Mouse (Mus musculus) CH12.LX (cell line): Measurements from ENCODE around the gene Abat. TPM values are rescaled to one million over a fixed set of nuclear protein-coding genes. Genes with fewer than 3 reads are reported as not detected.

ENCODE experiments used
- DNase-seq: peaks from one replicate; pipeline ENCODE4 v3.0.0-alpha.2; 2013; ENCODE audit errors: extremely low read depth
- H3K27ac ChIP-seq: 2 replicates; pipeline ENCODE4 v1.5.1; 2012; ENCODE audit warnings: low read depth, mild to moderate bottlenecking, control low read depth, moderate library complexity; ENCODE audit not compliant: insufficient read depth
- H3K27me3 ChIP-seq: replicated peaks from 2 replicates; pipeline ENCODE3; 2012; ENCODE audit warnings: inconsistent platforms
- H3K36me3 ChIP-seq, 2 experiments: replicated peaks in 1 of 2; 2 replicates each; pipeline versions ENCODE3 to v1.6.1; 2012; ENCODE audit warnings: inconsistent platforms in 1 of 2, low read length in 1 of 2, mild to moderate bottlenecking in 1 of 2, mixed read lengths in 1 of 2, moderate library complexity in 1 of 2; ENCODE audit not compliant: control insufficient read depth in 1 of 2, insufficient read depth in 1 of 2
- H3K4me1 ChIP-seq, 2 experiments: 2 replicates each; pipeline ENCODE4 v1.6.1; 2012; ENCODE audit warnings: inconsistent platforms in 1 of 2, moderate library complexity in 1 of 2; ENCODE audit not compliant: insufficient read depth in 2 of 2, control insufficient read depth in 1 of 2
- H3K4me2 ChIP-seq: 2 replicates; pipeline ENCODE4 v1.6.1; 2012; ENCODE audit warnings: low read depth, mild to moderate bottlenecking, control low read depth; ENCODE audit not compliant: poor library complexity, insufficient read depth, severe bottlenecking
- H3K4me3 ChIP-seq, 3 experiments: fragments of 150-350 bp in 1 of 3; sonication (generic) in 1 of 3; replicated peaks in 1 of 3; 2 replicates each; pipeline versions ENCODE3 to v1.5.1; 2011 to 2012; ENCODE audit warnings: low read depth in 2 of 3, low read length in 2 of 3, mild to moderate bottlenecking in 2 of 3, moderate library complexity in 2 of 3, control low read depth in 1 of 3, improper control_type of control experiment in 1 of 3, inconsistent platforms in 1 of 3, mixed read lengths in 1 of 3; ENCODE audit not compliant: poor library complexity in 1 of 3
- H3K79me2 ChIP-seq: replicated peaks from 2 replicates; pipeline ENCODE4 v1.6.1; 2012; ENCODE audit warnings: mild to moderate bottlenecking, moderate library complexity; ENCODE audit not compliant: control insufficient read depth, poor library complexity, insufficient read depth, severe bottlenecking; ENCODE audit errors: extremely low read depth
- H3K9ac ChIP-seq: 2 replicates; pipeline ENCODE4 v1.6.1; 2012; ENCODE audit warnings: low read depth, mild to moderate bottlenecking, control low read depth, moderate library complexity; ENCODE audit not compliant: insufficient read depth
- H3K9me3 ChIP-seq: replicated peaks from 2 replicates; pipeline ENCODE3; 2012; ENCODE audit warnings: low read length, inconsistent platforms, mixed read lengths
- CTCF ChIP-seq, 2 experiments: IDR thresholded peaks in 1 of 2; conservative IDR thresholded peaks in 1 of 2; 2 replicates each; pipeline ENCODE4 v1.5.1; 2011 to 2012; ENCODE audit warnings: low read depth in 2 of 2, low read length in 2 of 2, improper control_type of control experiment in 1 of 2, inconsistent platforms in 1 of 2, mild to moderate bottlenecking in 1 of 2, moderate library complexity in 1 of 2
- ELF1 ChIP-seq: IDR thresholded peaks from 2 replicates; pipeline ENCODE4 v1.6.1; 2014; ENCODE audit warnings: low read depth, mild to moderate bottlenecking, inconsistent platforms, low read length, improper control_type of control experiment
- HCFC1 ChIP-seq: IDR thresholded peaks from 2 replicates; pipeline ENCODE4 v1.6.1; 2012; ENCODE audit warnings: low read depth, mild to moderate bottlenecking, inconsistent platforms, low read length, improper control_type of control experiment
- JUN ChIP-seq: IDR thresholded peaks from 2 replicates; pipeline ENCODE4 v1.6.1; 2011; ENCODE audit warnings: low read depth, mild to moderate bottlenecking, low read length, improper control_type of control experiment, moderate library complexity; ENCODE audit not compliant: insufficient read depth
- JUND ChIP-seq: conservative IDR thresholded peaks from 2 replicates; pipeline ENCODE4 v1.6.1; 2011; ENCODE audit warnings: low read depth, low read length, improper control_type of control experiment
- KAT2A ChIP-seq: IDR thresholded peaks from 2 replicates; pipeline ENCODE4 v1.6.1; 2012; ENCODE audit warnings: low read length, improper control_type of control experiment, inconsistent platforms; ENCODE audit not compliant: insufficient replicate concordance
- MAX ChIP-seq: IDR thresholded peaks from 2 replicates; pipeline ENCODE4 v1.6.1; 2011; ENCODE audit warnings: low read length, improper control_type of control experiment
- MEF2A ChIP-seq: IDR thresholded peaks from 2 replicates; pipeline ENCODE4 v1.6.1; 2014; ENCODE audit warnings: low read depth, mild to moderate bottlenecking, inconsistent platforms, low read length, improper control_type of control experiment, borderline replicate concordance
- NELFE ChIP-seq: IDR thresholded peaks from 2 replicates; pipeline ENCODE4 v1.6.1; 2011; ENCODE audit warnings: low read depth, low read length, improper control_type of control experiment
- NRF1 ChIP-seq: IDR thresholded peaks from 2 replicates; pipeline ENCODE4 v1.6.1; 2014; ENCODE audit warnings: low read depth, mild to moderate bottlenecking, inconsistent platforms, low read length, improper control_type of control experiment, moderate library complexity
- PAX5 ChIP-seq: IDR thresholded peaks from 2 replicates; pipeline ENCODE4 v1.6.1; 2012; ENCODE audit warnings: low read length, inconsistent platforms, mixed read lengths
- POLR2A ChIP-seq: IDR thresholded peaks from 2 replicates; pipeline ENCODE4 v1.6.1; 2011; ENCODE audit warnings: low read depth, mild to moderate bottlenecking, improper control_type of control experiment, low read length
- RCOR1 ChIP-seq: conservative IDR thresholded peaks from 2 replicates; pipeline ENCODE4 v1.6.1; 2012; ENCODE audit warnings: low read depth, mild to moderate bottlenecking, inconsistent platforms, low read length, improper control_type of control experiment
- SIN3A ChIP-seq: IDR thresholded peaks from 2 replicates; pipeline ENCODE4 v1.6.1; 2012; ENCODE audit warnings: low read length, improper control_type of control experiment, inconsistent platforms
- SMC3 ChIP-seq: IDR thresholded peaks from 2 replicates; pipeline ENCODE4 v1.6.1; 2011; ENCODE audit warnings: low read depth, low read length, improper control_type of control experiment
- TBP ChIP-seq: conservative IDR thresholded peaks from 2 replicates; pipeline ENCODE4 v1.6.1; 2011; ENCODE audit warnings: low read depth, low read length, improper control_type of control experiment
- TCF12 ChIP-seq: IDR thresholded peaks from 2 replicates; pipeline ENCODE4 v1.6.1; 2014; ENCODE audit warnings: low read depth, mild to moderate bottlenecking, inconsistent platforms, low read length, improper control_type of control experiment
- ZKSCAN1 ChIP-seq: IDR thresholded peaks from 2 replicates; pipeline ENCODE4 v1.6.1; 2012; ENCODE audit warnings: low read depth, inconsistent platforms, low read length, improper control_type of control experiment, borderline replicate concordance
- dilution Hi-C: fragments of 300-500 bp; cut with MboI; formaldehyde crosslinking; loops from 2 replicates; pipeline ENCODE4 v1.14.3; 2020; ENCODE audit warnings: low sequenced_read_pairs; ENCODE audit not compliant: extremely low pct_unique_long_range_greater_than_20kb, extremely low pct_ligation_motif_present
- in situ Hi-C: fragments of 300-500 bp; cut with MboI; formaldehyde crosslinking; loops from 3 replicates; pipeline ENCODE4 v1.14.3; 2019; ENCODE audit warnings: low sequenced_read_pairs, low pct_ligation_motif_present, low pct_unique_long_range_greater_than_20kb, mixed read lengths
- polyA plus RNA-seq: library from polyadenylated mRNA; unstranded; fragments of >175 nt; gene quantifications from 2 replicates; pipeline ENCODE4 v1.2.1, GENCODE M21; 2012; ENCODE audit warnings: low read depth; ENCODE audit not compliant: insufficient read length
- total RNA-seq, 2 experiments: library from RNA; depleted of rRNA; stranded (reverse); fragments of 300-350 nt in 1 of 2; fragments of >200 nt in 1 of 2; gene quantifications; 2 replicates each; pipeline ENCODE4 v1.2.3; 2012 to 2014

The Abat gene
- total and polyA plus RNA-seq, 3 experiments: 0.17 TPM; not detected in 2

- Histone ChIP-seq H3K36me3 (no peaks in the 10 kb centered on the region), H3K27me3 (peaks cover 72% of the 10 kb centered on the region), H3K27ac (no peak overlapping the region), H3K79me2 (no peaks in the 10 kb centered on the region), H3K4me1 (no peaks in the 10 kb centered on the region), H3K4me2 (no peak overlapping the region), H3K4me3 (no peak overlapping the region), H3K9ac (no peak overlapping the region), H3K9me3 (no peaks in the 10 kb centered on the region)
- no peak for TF ChIP-seq KAT2A
- TF ChIP-seq POLR2A: no peak
- in situ Hi-C loops (no loop called here), dilution Hi-C loops (no loop called here)
- no peak for DNase-seq
Observed at GRCm38 (mm10) chr16:8533477-8533876, 20.2 kb downstream of the Abat start.

DNA sequence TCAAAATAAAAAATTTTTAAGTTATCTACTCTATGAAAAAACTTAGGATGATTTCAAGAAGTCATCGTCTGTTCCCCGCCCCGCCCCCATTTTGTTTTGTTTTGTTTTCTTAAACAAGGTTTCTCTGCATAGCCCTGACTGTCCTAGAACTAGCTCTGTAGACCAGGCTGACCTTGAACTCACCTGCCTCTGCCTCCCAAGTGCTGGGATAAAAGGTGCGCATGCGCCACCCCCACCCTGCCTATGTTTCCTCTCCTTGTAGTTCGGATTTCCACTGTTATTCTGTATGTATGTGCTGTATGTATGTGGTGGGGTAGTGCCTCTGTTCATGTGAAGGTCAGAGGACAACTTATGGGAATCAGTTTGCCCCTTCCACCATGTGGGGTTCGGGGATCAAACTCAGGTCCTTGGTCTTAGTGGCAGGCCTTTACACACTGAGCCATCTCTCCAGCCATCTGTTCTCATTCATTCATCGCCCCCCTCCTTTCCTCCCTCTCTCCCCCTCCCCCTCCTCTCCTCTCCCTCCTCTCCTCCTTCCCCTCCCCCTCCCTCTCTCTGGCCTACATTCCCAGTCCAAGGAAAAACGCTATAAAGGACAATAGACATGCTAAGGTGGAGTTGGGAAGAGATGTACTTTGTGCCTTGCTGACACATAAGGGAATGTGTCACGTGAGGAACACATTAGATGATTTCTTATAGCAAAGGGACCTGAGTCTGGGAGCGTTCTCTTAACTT lies 21.4 kb downstream of the Abat start:
- dilution Hi-C loops (no loop called here), in situ Hi-C loops (no loop called here)
- no peak overlapping the region for H3K27ac ChIP-seq
- H3K36me3 ChIP-seq: no peaks in the 10 kb centered on the region
- no peak for DNase-seq
- no peaks in the 10 kb centered on the region for H3K4me1 ChIP-seq
- H3K9ac ChIP-seq: no peak overlapping the region
- H3K27me3 ChIP-seq: peaks cover 78% of the 10 kb centered on the region
- H3K9me3 ChIP-seq: no peaks in the 10 kb centered on the region
- H3K4me3 ChIP-seq: no peak overlapping the region
- TF ChIP-seq TBP (no peak), RCOR1 (no peak), CTCF (conservative IDR thresholded peaks at IDR 0.05 in 1 of 2, IDR thresholded peaks at IDR 0.05 in 1 of 2; ENCODE audit: low read depth in 2 of 2, low read length in 2 of 2) (no peak), HCFC1 (no peak), KAT2A (no peak), SIN3A (no peak), MAX (no peak), POLR2A (no peak), MEF2A (no peak), NELFE (no peak), NRF1 (no peak), SMC3 (no peak), ELF1 (no peak), TCF12 (no peak), JUND (no peak), ZKSCAN1 (no peak), PAX5 (no peak), JUN (no peak)
- H3K79me2 ChIP-seq: no peaks in the 10 kb centered on the region
- no peak overlapping the region for H3K4me2 ChIP-seq
